Mouse (Mus musculus) bone marrow, adult 2 months (tissue): ENCODE measurements around the gene Gclc.

Experiments
- CTCF ChIP-seq: fragments of 200-500 bp; IDR thresholded peaks from 2 replicates; pipeline ENCODE4 v1.5.1; 2011; ENCODE audit warnings: low read length, control low read depth; ENCODE audit not compliant: control insufficient read depth, insufficient read depth
- POLR2A ChIP-seq: fragments of 200-500 bp; IDR thresholded peaks from 2 replicates; pipeline ENCODE4 v1.6.1; 2011; ENCODE audit warnings: low read depth, mild to moderate bottlenecking, control low read depth, low read length, borderline replicate concordance; ENCODE audit not compliant: control insufficient read depth

DNA sequence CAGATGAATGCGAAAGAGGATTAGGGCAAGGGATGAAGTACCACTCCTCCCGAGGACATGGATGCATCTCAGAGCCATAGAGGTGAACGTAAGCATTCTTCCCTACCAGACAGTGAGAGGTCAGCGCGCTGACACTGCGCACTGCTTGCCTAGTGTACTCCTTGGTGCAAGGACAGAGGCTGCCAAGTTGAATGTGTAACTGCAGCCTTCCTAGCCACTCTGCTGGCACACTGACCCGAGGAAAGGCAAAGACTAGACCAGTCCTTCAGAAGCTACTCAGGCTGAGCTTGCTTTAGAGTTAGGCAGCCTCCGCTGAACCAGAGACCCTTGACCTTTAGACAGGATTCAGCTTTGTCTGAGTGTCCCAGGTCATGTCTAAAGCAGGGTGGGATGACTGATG, 11.9 kb downstream of the Gclc start:
- no peak for TF ChIP-seq CTCF
- no peak for TF ChIP-seq POLR2A
